Mouse (Mus musculus): ENCODE data around the gene Aida. TPM values are rescaled to one million over a fixed set of nuclear protein-coding genes. Genes with fewer than 3 reads are reported as not detected.

Gene Aida
- polyA plus RNA-seq, 1 experiment from 2014 or later = 36.9 TPM

DNA sequence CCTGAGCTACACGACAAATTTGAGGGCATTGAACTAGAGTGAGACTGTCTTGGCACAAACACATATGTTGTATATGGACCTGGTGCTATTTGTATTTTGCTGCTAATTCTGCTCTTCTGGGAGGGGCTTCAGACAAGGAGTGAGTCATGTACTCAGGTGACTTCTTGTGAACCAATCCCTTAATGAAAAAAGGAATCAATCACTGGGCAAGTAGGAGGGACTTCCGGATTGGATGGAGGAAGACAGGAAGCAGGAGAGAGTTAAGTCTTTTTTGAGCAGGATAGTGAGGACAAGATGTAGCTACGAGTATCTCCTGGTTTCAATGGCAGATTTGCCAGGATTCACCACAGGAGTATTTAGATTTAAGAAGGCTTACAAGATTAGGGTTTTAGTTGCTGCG, 6.8 kb upstream of the Aida start:
- no peak for TF ChIP-seq CTCF (IDR thresholded peaks at IDR 0.05; ENCODE audit: low read depth)
- Histone ChIP-seq H3K9me3 (replicated peaks; ENCODE audit: low read length) (no peaks in the 10 kb centered on the region), H3K9ac (ENCODE audit: low read depth, low read length) (no peak overlapping the region), H3K36me3 (ENCODE audit: insufficient read depth, low read length) (peaks cover 49% of the 10 kb centered on the region), H3K4me2 (ENCODE audit: low read length) (no peak overlapping the region), H3K27ac (no peak overlapping the region), H3K4me3 (replicated peaks; ENCODE audit: low read depth, low read length) (no peak overlapping the region), H3K4me1 (replicated peaks; ENCODE audit: insufficient read depth, low read length) (no peaks in the 10 kb centered on the region), H3K27me3 (ENCODE audit: insufficient read depth, low read length) (no peaks in the 10 kb centered on the region)
- DNase-seq (ENCODE audit: low spot score) (no peak), ATAC-seq (replicated peaks; ENCODE audit: low FRiP score, low read depth) (no peak)
- 94% methylated on average over 4 of the region's 4 CpGs for WGBS

GRCm38 (mm10) chr1:183296877-183297383, 540 bp downstream of the Aida start, which contains the start of gene Brox:
TSS of gene Brox (minus strand) at chr1:183297269.
- DNase-seq (ENCODE audit: low spot score) (peak; percentile 96), ATAC-seq (replicated peaks; ENCODE audit: low FRiP score, low read depth) (peak; percentile 85)
- Histone ChIP-seq H3K9me3 (replicated peaks; ENCODE audit: low read length) (no peaks in the 10 kb centered on the region), H3K27me3 (ENCODE audit: insufficient read depth, low read length) (no peaks in the 10 kb centered on the region), H3K9ac (ENCODE audit: low read depth, low read length) (peak within 1 kb of the TSS; percentile 59), H3K36me3 (ENCODE audit: insufficient read depth, low read length) (peaks cover 5% of the 10 kb centered on the region; the same call in 1 of the 2 replicates), H3K27ac (peak within 1 kb of the TSS; percentile 48), H3K4me3 (replicated peaks; ENCODE audit: low read depth, low read length) (peak within 1 kb of the TSS; percentile 48), H3K4me1 (replicated peaks; ENCODE audit: insufficient read depth, low read length) (no peaks in the 10 kb centered on the region), H3K4me2 (ENCODE audit: low read length) (peak within 1 kb of the TSS; percentile 57)
- TF ChIP-seq CTCF (IDR thresholded peaks at IDR 0.05; ENCODE audit: low read depth) = no peak
- WGBS = under 1% methylated on average over 37 of the region's 39 CpGs

DNA sequence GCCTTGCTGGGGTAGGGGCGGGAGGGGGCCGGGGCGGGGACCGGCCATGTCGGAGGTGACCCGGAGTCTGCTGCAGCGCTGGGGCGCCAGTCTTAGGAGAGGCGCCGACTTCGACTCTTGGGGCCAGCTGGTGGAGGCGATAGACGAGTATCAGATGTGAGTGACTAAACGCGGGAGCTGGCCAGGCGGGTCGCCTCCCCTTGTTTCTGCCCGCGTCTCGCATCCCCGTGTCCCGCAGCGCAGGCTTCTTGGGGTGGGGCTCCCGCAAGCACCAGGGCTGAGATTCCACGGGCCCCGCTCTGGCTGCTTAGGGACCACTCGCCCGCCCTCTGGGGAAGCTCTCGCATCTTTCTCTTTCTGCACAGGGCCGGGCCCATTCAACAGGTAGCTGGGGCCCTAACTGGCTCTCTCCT, 1.1 kb downstream of the Aida start:
- no peak for TF ChIP-seq CTCF (IDR thresholded peaks at IDR 0.05; ENCODE audit: low read depth)
- peaks cover 5% of the 10 kb centered on the region; the same call in 1 of the 2 replicates for H3K36me3 ChIP-seq (ENCODE audit: insufficient read depth, low read length)
- H3K27ac ChIP-seq = peak overlapping the region; percentile 47
- no peaks in the 10 kb centered on the region for H3K4me1 ChIP-seq (replicated peaks; ENCODE audit: insufficient read depth, low read length)
- 0% methylated on average over 18 of the region's 30 CpGs for WGBS
- peak overlapping the region; percentile 50 for H3K9ac ChIP-seq (ENCODE audit: low read depth, low read length)
- peak overlapping the region; percentile 48 for H3K4me3 ChIP-seq (replicated peaks; ENCODE audit: low read depth, low read length)
- H3K27me3 ChIP-seq (ENCODE audit: insufficient read depth, low read length) = no peaks in the 10 kb centered on the region
- no peaks in the 10 kb centered on the region for H3K9me3 ChIP-seq (replicated peaks; ENCODE audit: low read length)
- DNase-seq (ENCODE audit: low spot score) = peak; percentile 66
- ATAC-seq (replicated peaks; ENCODE audit: low FRiP score, low read depth) = no peak
- peak overlapping the region; percentile 57 for H3K4me2 ChIP-seq (ENCODE audit: low read length)

DNA sequence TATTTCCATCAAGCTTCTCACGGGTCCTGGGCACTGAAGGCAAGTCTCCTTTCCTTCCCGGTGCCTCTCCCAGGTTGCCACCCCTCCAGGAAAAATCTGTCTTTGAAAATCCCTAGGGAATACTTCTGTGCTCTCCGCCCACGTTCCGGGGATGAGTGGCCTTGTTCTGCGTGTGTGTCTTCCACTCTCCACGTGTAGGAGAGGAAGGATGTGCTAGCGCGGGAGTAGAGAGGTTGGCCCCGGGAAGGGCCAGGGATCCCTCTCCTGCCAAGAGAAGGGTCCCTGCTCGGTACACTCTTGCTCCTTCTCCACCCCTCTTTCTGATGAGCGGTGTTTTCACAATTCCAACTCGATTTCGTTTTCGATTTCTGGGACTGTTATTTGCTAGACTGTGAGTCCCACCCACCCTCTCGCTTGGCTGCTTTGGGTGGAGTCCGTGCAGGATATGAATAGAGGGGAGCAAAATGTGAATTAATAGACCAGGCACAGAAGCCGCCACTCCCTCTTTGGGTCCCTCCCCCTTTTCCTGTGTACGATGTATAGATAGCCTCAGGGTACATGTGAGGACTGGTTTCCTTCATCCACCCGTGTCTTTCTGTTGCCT, 1.6 kb downstream of the Aida start:
- Histone ChIP-seq H3K4me2 (ENCODE audit: low read length) (peak overlapping the region; percentile 57), H3K4me3 (replicated peaks; ENCODE audit: low read depth, low read length) (peak overlapping the region; percentile 48), H3K36me3 (ENCODE audit: insufficient read depth, low read length) (peaks cover 5% of the 10 kb centered on the region; the same call in 1 of the 2 replicates), H3K27me3 (ENCODE audit: insufficient read depth, low read length) (no peaks in the 10 kb centered on the region), H3K9ac (ENCODE audit: low read depth, low read length) (peak overlapping the region; percentile 50), H3K9me3 (replicated peaks; ENCODE audit: low read length) (no peaks in the 10 kb centered on the region), H3K27ac (peak overlapping the region; percentile 47), H3K4me1 (replicated peaks; ENCODE audit: insufficient read depth, low read length) (no peaks in the 10 kb centered on the region)
- WGBS = under 1% methylated on average over 20 of the region's 20 CpGs
- ATAC-seq (replicated peaks; ENCODE audit: low FRiP score, low read depth) (no peak), DNase-seq (ENCODE audit: low spot score) (peak; percentile 72)
- no peak for TF ChIP-seq CTCF (IDR thresholded peaks at IDR 0.05; ENCODE audit: low read depth)

GRCm38 (mm10) chr1:183299161-183299560, 2.8 kb downstream of the Aida start:
- H3K27ac ChIP-seq = no peak overlapping the region
- H3K4me2 ChIP-seq (ENCODE audit: low read length) = no peak overlapping the region
- H3K4me1 ChIP-seq (replicated peaks; ENCODE audit: insufficient read depth, low read length) = no peaks in the 10 kb centered on the region
- ATAC-seq (replicated peaks; ENCODE audit: low FRiP score, low read depth) (no peak), DNase-seq (ENCODE audit: low spot score) (peak; percentile 97)
- H3K9ac ChIP-seq (ENCODE audit: low read depth, low read length) = no peak overlapping the region
- no peak overlapping the region for H3K4me3 ChIP-seq (replicated peaks; ENCODE audit: low read depth, low read length)
- H3K36me3 ChIP-seq (ENCODE audit: insufficient read depth, low read length) = no peaks in the 10 kb centered on the region
- no peaks in the 10 kb centered on the region for H3K27me3 ChIP-seq (ENCODE audit: insufficient read depth, low read length)
- WGBS = 85% methylated on average over 6 of the region's 6 CpGs
- TF ChIP-seq CTCF (IDR thresholded peaks at IDR 0.05; ENCODE audit: low read depth) = no peak
- H3K9me3 ChIP-seq (replicated peaks; ENCODE audit: low read length) = no peaks in the 10 kb centered on the region

GRCm38 (mm10) chr1:183307555-183307954, 11.2 kb downstream of the Aida start:
- Histone ChIP-seq H3K9me3 (replicated peaks; ENCODE audit: low read length) (no peaks in the 10 kb centered on the region), H3K4me3 (replicated peaks; ENCODE audit: low read depth, low read length) (no peak overlapping the region), H3K4me2 (ENCODE audit: low read length) (no peak overlapping the region), H3K36me3 (ENCODE audit: insufficient read depth, low read length) (0 out of 2 replicates have a peak, but pooled peaks cover 4% of the 10 kb centered on the region), H3K27me3 (ENCODE audit: insufficient read depth, low read length) (no peaks in the 10 kb centered on the region), H3K27ac (no peak overlapping the region), H3K4me1 (replicated peaks; ENCODE audit: insufficient read depth, low read length) (no peaks in the 10 kb centered on the region), H3K9ac (ENCODE audit: low read depth, low read length) (no peak overlapping the region)
- WGBS = 74% methylated on average over 3 of the region's 3 CpGs
- TF ChIP-seq CTCF (IDR thresholded peaks at IDR 0.05; ENCODE audit: low read depth) = no peak
- ATAC-seq (replicated peaks; ENCODE audit: low FRiP score, low read depth) (no peak), DNase-seq (ENCODE audit: low spot score) (no peak)

Data from kidney, postnatal 0 days (tissue).